Mouse (Mus musculus) stomach, embryonic 16.5 days (tissue): Measurements from ENCODE around the gene Hoxc4. TPM values are rescaled to one million over a fixed set of nuclear protein-coding genes. Genes with fewer than 3 reads are reported as not detected.

Source experiments
- ATAC-seq: fragments of 200-750 bp; cut with Nextera tagmentation; 2 replicates; pipeline ENCODE4 v1.8.0; 2017; ENCODE audit warnings: moderate number of reproducible peaks, moderate TSS enrichment; ENCODE audit not compliant: insufficient read depth, low FRiP score
- H3K27ac ChIP-seq: fragments of 300-500 bp; sonication (generic); 2 replicates; pipeline ENCODE4 v1.5.1; 2014; ENCODE audit warnings: low read length
- H3K27me3 ChIP-seq: fragments of 300-500 bp; sonication (generic); 2 replicates; pipeline ENCODE4 v1.6.1; 2014; ENCODE audit warnings: low read length, control low read depth, mixed read lengths; ENCODE audit not compliant: control insufficient read depth, insufficient read depth
- H3K36me3 ChIP-seq: fragments of 300-500 bp; sonication (generic); 2 replicates; pipeline ENCODE4 v1.6.1; 2014; ENCODE audit warnings: low read length; ENCODE audit not compliant: control insufficient read depth, insufficient read depth
- H3K4me1 ChIP-seq: fragments of 300-500 bp; sonication (generic); 2 replicates; pipeline ENCODE4 v1.6.1; 2014; ENCODE audit warnings: low read length, control low read depth, mixed read lengths; ENCODE audit not compliant: control insufficient read depth, insufficient read depth
- H3K4me2 ChIP-seq: fragments of 300-500 bp; sonication (generic); 2 replicates; pipeline ENCODE4 v1.6.1; 2014; ENCODE audit warnings: low read depth, low read length, mixed read lengths
- H3K4me3 ChIP-seq: fragments of 300-500 bp; sonication (generic); replicated peaks from 2 replicates; pipeline ENCODE4 v1.5.1; 2014; ENCODE audit warnings: mild to moderate bottlenecking, low read length
- H3K9ac ChIP-seq: fragments of 300-500 bp; sonication (generic); 2 replicates; pipeline ENCODE4 v1.6.1; 2014; ENCODE audit warnings: low read length
- H3K9me3 ChIP-seq: fragments of 300-500 bp; sonication (generic); replicated peaks from 2 replicates; pipeline ENCODE4 v1.6.1; 2016; ENCODE audit warnings: low read length, control low read depth; ENCODE audit not compliant: control insufficient read depth
- WGBS: fragments of 180-500 bp; shearing (Covaris S2); extraction: QIAGEN DNeasy Blood & Tissue Kit; methylation state at CpG from one replicate; pipeline ENCODE4 v1.1.7; 2014; 5-methylcytosine and 5-hydroxymethylcytosine counted together
- polyA plus RNA-seq: library from polyadenylated mRNA; unstranded; fragments of >200 nt; fragmentation: Nextera tagmentation; extraction: Ambion mirVana; gene quantifications from 2 replicates; pipeline ENCODE4 v1.2.1, GENCODE M21; 2015

The Hoxc4 gene
- polyA plus RNA-seq, 1 experiment from 2014 or later, result 19.0 TPM

GRCm38 (mm10) chr15:102997431-102997830, 21.3 kb upstream of the Hoxc4 start:
- peak overlapping the region; percentile 14; the same call in 1 of the 2 replicates for H3K4me2 ChIP-seq
- peaks cover 17% of the 10 kb centered on the region for H3K4me1 ChIP-seq
- H3K27ac ChIP-seq, result no peak overlapping the region
- no peak for ATAC-seq
- no peaks in the 10 kb centered on the region for H3K9me3 ChIP-seq
- no peak overlapping the region for H3K9ac ChIP-seq
- H3K36me3 ChIP-seq, result no peaks in the 10 kb centered on the region
- 8% methylated on average over 3 of the region's 3 CpGs for WGBS
- H3K4me3 ChIP-seq, result no peak overlapping the region
- peaks cover 88% of the 10 kb centered on the region for H3K27me3 ChIP-seq

- Histone ChIP-seq H3K9me3 (no peaks in the 10 kb centered on the region), H3K4me1 (peaks cover 17% of the 10 kb centered on the region), H3K36me3 (no peaks in the 10 kb centered on the region), H3K27me3 (peaks cover 89% of the 10 kb centered on the region), H3K9ac (peak within 1 kb of the TSS; percentile 69), H3K27ac (no peak within 1 kb of the TSS; the same call in 1 of the 2 replicates), H3K4me2 (peak within 1 kb of the TSS; percentile 70), H3K4me3 (peak within 1 kb of the TSS; percentile 49)
- 2% methylated on average over 19 of the region's 19 CpGs for WGBS
- no peak for ATAC-seq
Observed at GRCm38 (mm10) chr15:102997939-102998355, 20.8 kb upstream of the Hoxc4 start, which contains the start of gene Hoxc6. TSS of gene Hoxc6 (plus strand) at chr15:102998257.

DNA sequence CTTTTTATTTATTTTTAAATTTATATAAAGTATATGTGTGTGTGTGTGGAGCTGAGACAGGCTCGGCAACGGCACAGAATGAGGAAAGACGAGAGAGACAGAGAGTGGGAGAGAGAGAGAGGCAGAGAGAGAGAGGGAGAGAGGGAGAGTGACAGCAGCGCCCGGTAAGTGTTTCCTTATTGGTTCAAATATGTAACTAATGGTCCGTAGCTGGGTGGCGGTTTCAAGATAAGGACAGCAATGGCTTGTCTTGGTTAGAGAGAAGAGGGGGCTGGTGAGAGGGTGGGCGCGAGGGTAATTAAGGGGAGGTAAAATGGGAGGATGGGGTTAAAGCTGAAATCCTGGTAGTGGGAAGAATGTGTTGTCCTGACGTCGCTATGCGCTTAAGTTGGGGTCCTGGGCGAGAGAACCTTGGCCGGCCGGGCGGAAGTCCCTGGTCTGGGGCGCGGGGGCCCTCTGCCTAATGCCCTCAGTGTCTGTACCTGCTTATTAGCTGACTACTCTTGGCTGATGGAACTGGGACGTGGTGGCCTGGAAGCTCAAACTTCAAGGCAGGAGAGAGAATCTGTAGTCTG, 20.0 kb upstream of the Hoxc4 start:
- under 1% methylated on average over 19 of the region's 19 CpGs for WGBS
- peaks cover 17% of the 10 kb centered on the region for H3K4me1 ChIP-seq
- no peaks in the 10 kb centered on the region for H3K36me3 ChIP-seq
- peaks cover 92% of the 10 kb centered on the region for H3K27me3 ChIP-seq
- H3K4me2 ChIP-seq, result peak overlapping the region; percentile 70
- H3K9me3 ChIP-seq, result no peaks in the 10 kb centered on the region
- peak overlapping the region; percentile 49 for H3K4me3 ChIP-seq
- ATAC-seq, result peak; percentile 26; the same call in 1 of the 2 replicates
- no peak overlapping the region; the same call in 1 of the 2 replicates for H3K27ac ChIP-seq
- H3K9ac ChIP-seq, result peak overlapping the region; percentile 69

- ATAC-seq, result peak; percentile 83; the same call in 1 of the 2 replicates
- Histone ChIP-seq H3K4me3 (peak overlapping the region; percentile 49), H3K36me3 (no peaks in the 10 kb centered on the region), H3K4me1 (peaks cover 17% of the 10 kb centered on the region), H3K27me3 (peaks cover 98% of the 10 kb centered on the region), H3K9me3 (no peaks in the 10 kb centered on the region), H3K9ac (peak overlapping the region; percentile 69), H3K27ac (peak overlapping the region; percentile 74), H3K4me2 (peak overlapping the region; percentile 70)
- WGBS, result 2% methylated on average over 32 of the region's 33 CpGs
Observed at GRCm38 (mm10) chr15:102999183-102999831, 19.4 kb upstream of the Hoxc4 start.

DNA sequence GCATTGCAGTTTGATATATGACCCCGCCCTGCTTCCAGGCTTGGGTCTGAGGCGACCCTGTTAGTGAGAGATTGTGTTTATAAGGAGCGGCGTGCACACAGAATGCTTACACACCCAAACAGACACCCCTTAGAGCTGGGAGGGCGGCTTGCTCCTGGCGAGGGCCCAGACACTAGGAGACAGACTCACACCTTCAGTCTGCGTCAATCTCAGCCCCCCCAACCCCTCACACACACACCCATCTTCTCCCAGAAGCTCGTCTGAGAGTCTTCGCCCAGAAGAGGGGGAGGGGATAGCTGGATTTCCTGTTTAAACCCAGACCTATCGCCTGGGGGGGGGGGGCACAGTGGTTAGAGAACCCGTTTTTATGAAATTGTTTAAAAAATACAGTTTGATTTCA, 18.8 kb upstream of the Hoxc4 start:
- Histone ChIP-seq H3K4me2 (peak overlapping the region; percentile 70), H3K4me3 (peak overlapping the region; percentile 49), H3K27me3 (peaks cover 98% of the 10 kb centered on the region), H3K9me3 (no peaks in the 10 kb centered on the region), H3K36me3 (no peaks in the 10 kb centered on the region), H3K27ac (peak overlapping the region; percentile 74), H3K4me1 (peaks cover 17% of the 10 kb centered on the region), H3K9ac (no peak overlapping the region)
- 6% methylated on average over 11 of the region's 11 CpGs for WGBS
- ATAC-seq, result peak; percentile 51; the same call in 1 of the 2 replicates

DNA sequence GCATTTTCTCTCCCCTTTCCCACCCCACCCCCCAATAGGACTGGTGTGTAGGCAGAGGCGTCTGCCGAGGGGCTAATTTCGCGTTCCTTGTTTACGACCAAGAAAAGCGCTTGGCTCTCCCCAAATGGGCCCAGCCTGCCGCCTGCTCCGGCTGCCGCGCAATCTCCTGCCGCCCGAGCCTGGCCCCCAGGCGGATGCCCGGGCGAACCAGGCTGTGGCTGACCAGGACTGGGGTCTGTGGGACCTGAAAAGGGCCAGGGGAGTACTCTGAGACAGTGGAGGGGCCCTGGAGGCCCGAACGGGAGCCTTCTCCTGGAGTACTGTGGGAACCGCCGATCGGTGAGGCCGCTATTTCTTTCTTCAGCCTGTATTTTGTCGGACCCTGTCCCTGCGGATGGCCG, 18.2 kb upstream of the Hoxc4 start:
- Histone ChIP-seq H3K36me3 (no peaks in the 10 kb centered on the region), H3K9me3 (no peaks in the 10 kb centered on the region), H3K9ac (peak overlapping the region; percentile 66), H3K4me3 (peak overlapping the region; percentile 30), H3K27me3 (peaks cover 97% of the 10 kb centered on the region), H3K27ac (no peak overlapping the region), H3K4me2 (peak overlapping the region; percentile 70), H3K4me1 (peaks cover 17% of the 10 kb centered on the region)
- 9% methylated on average over 24 of the region's 24 CpGs for WGBS
- no peak for ATAC-seq

DNA sequence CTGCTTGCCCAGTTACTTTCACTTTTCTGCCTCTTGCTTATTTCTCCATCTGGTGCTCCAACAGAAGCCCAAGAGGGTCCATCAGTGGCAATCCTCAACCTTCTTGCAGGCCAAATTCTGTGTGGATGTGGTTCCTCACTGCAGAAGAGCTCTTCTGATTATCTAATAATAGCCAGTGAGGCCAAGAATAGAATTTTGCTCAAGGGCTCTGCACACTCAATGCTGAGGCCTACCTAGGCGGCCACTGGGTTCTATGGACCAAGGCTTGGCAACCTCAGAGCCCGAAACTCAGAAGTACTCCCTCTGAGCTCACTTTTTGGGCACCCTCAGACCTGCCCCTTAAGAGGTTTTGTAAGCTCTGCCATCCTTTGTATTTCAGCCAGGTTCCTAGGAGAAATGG, 17.4 kb upstream of the Hoxc4 start:
- peaks cover 97% of the 10 kb centered on the region for H3K27me3 ChIP-seq

GRCm38 (mm10) chr15:103002156-103002555, 16.6 kb upstream of the Hoxc4 start:
- no peaks in the 10 kb centered on the region for H3K9me3 ChIP-seq
- H3K36me3 ChIP-seq, result no peaks in the 10 kb centered on the region
- H3K4me3 ChIP-seq, result no peak overlapping the region
- H3K27ac ChIP-seq, result peak overlapping the region; percentile 65; the same call in 1 of the 2 replicates
- H3K4me2 ChIP-seq, result no peak overlapping the region
- no peak overlapping the region for H3K9ac ChIP-seq
- WGBS, result 28% methylated on average over 4 of the region's 4 CpGs
- no peak for ATAC-seq
- H3K4me1 ChIP-seq, result peaks cover 17% of the 10 kb centered on the region
- peaks cover 99% of the 10 kb centered on the region for H3K27me3 ChIP-seq

More for the DNA sequence above, 17.4 kb upstream of the Hoxc4 start:
- Histone ChIP-seq H3K27ac (no peak overlapping the region), H3K9ac (no peak overlapping the region), H3K4me3 (no peak overlapping the region), H3K36me3 (no peaks in the 10 kb centered on the region), H3K9me3 (no peaks in the 10 kb centered on the region), H3K4me2 (peak overlapping the region; percentile 70; the same call in 1 of the 2 replicates), H3K4me1 (peaks cover 17% of the 10 kb centered on the region)
- 51% methylated on average over 2 of the region's 2 CpGs for WGBS
- ATAC-seq, result no peak

- WGBS, result 14% methylated on average over 13 of the region's 13 CpGs
- Histone ChIP-seq H3K9me3 (no peaks in the 10 kb centered on the region), H3K4me2 (no peak overlapping the region; the same call in 1 of the 2 replicates), H3K36me3 (no peaks in the 10 kb centered on the region), H3K4me1 (peaks cover 17% of the 10 kb centered on the region), H3K27me3 (peaks cover 98% of the 10 kb centered on the region), H3K9ac (no peak overlapping the region), H3K27ac (peak overlapping the region; percentile 65; the same call in 1 of the 2 replicates), H3K4me3 (no peak overlapping the region)
- no peak for ATAC-seq
Observed at GRCm38 (mm10) chr15:103002821-103003448, 15.8 kb upstream of the Hoxc4 start.
